Mouse (Mus musculus): Measurements from ENCODE around the gene Mpnd.

Gene Mpnd

GRCm38 (mm10) chr17:55986030-55986961 is 19.2 kb upstream of the Mpnd start, which contains the start of gene Fsd1:
Fsd1 (plus strand) TSS chr17:55986509.
- DNase-seq (ENCODE audit: low read depth, low spot score), result peak; percentile 87

- DNase-seq (ENCODE audit: low read depth, low spot score), result no peak
Observed at GRCm38 (mm10) chr17:55990278-55990898, 15.1 kb upstream of the Mpnd start.

- DNase-seq (ENCODE audit: low read depth, low spot score), result no peak
Observed at GRCm38 (mm10) chr17:55996007-55996406, 9.5 kb upstream of the Mpnd start.

GRCm38 (mm10) chr17:55999794-56000499 is 5.6 kb upstream of the Mpnd start:
- DNase-seq (ENCODE audit: low read depth, low spot score), result no peak

GRCm38 (mm10) chr17:56003000-56003399 is 2.5 kb upstream of the Mpnd start:
- DNase-seq (ENCODE audit: low read depth, low spot score), result no peak

GRCm38 (mm10) chr17:56006956-56007355 is 1.4 kb downstream of the Mpnd start:
- DNase-seq (ENCODE audit: low read depth, low spot score), result no peak

- no peak for DNase-seq (ENCODE audit: low read depth, low spot score)
Observed at GRCm38 (mm10) chr17:56007444-56008355, 2.2 kb downstream of the Mpnd start.

- peak; percentile 98 for DNase-seq (ENCODE audit: low read depth, low spot score)
Observed at GRCm38 (mm10) chr17:56008356-56009087, 3.0 kb downstream of the Mpnd start.

GRCm38 (mm10) chr17:56009088-56009961 is 3.8 kb downstream of the Mpnd start:
- DNase-seq (ENCODE audit: low read depth, low spot score), result peak; percentile 92

- no peak for DNase-seq (ENCODE audit: low read depth, low spot score)
Observed at GRCm38 (mm10) chr17:56009962-56010240, 4.4 kb downstream of the Mpnd start.

- no peak for DNase-seq (ENCODE audit: low read depth, low spot score)
Observed at GRCm38 (mm10) chr17:56010255-56010654, 4.7 kb downstream of the Mpnd start.

- DNase-seq (ENCODE audit: low read depth, low spot score), result peak; percentile 79
Observed at GRCm38 (mm10) chr17:56010681-56011080, 5.2 kb downstream of the Mpnd start.

GRCm38 (mm10) chr17:56011441-56011840 is 5.9 kb downstream of the Mpnd start:
- DNase-seq (ENCODE audit: low read depth, low spot score), result no peak

- no peak for DNase-seq (ENCODE audit: low read depth, low spot score)
Observed at GRCm38 (mm10) chr17:56015293-56015692, 9.8 kb downstream of the Mpnd start.

- DNase-seq (ENCODE audit: low read depth, low spot score), result no peak
Observed at GRCm38 (mm10) chr17:56016382-56016781, 10.9 kb downstream of the Mpnd start.

- DNase-seq (ENCODE audit: low read depth, low spot score), result no peak
Observed at GRCm38 (mm10) chr17:56016793-56017785, 11.6 kb downstream of the Mpnd start.

- DNase-seq (ENCODE audit: low read depth, low spot score), result no peak
Observed at GRCm38 (mm10) chr17:56017848-56018247, 12.3 kb downstream of the Mpnd start.

- DNase-seq (ENCODE audit: low read depth, low spot score), result no peak
Observed at GRCm38 (mm10) chr17:56018347-56019131, 13.0 kb downstream of the Mpnd start.
